29 mouse cellular contexts compared by ENCODE assay signal in the genomic region with DNA sequence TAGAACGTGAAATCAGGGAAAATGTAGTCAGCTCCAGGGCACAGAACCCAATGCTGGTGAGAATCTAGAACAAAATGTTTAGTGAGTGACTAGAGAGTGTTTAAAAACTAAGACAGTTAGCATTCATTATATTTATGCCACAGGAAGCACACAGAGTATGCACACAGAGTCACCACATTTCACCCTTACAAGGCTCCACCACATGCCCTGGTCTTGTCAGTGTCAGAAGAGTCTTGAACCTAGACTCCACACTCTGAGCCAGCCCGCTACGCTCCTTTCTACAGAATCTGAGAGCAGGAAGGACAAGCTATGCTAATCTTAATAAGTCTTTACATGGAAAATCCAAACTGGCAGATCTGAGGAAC.
DNase-seq lines count a peak whose midpoint lies in the region; ATAC-seq and TF ChIP-seq lines count a peak whose summit lies in the region.
"Had no signal": no experiment of that assay in that cellular context is flagged by ENCODE, and none has a peak within 500 bp of the region (broad histone marks: within the 10 kb centered on the region; RNA-seq: fewer than 3 reads in every experiment).

No protein-coding gene starts in this region.

- no peak overlapping the region for H3K27ac ChIP-seq in ES-E14 (ENCODE audit: insufficient read depth, low read depth, low read length, poor library complexity, severe bottlenecking)
- H3K27ac ChIP-seq: embryonic facial prominence, embryonic 10.5 days; embryonic facial prominence, embryonic 13.5 days; forebrain, embryonic 12.5 days; forebrain, embryonic 15.5 days; heart, adult 2 months; heart, embryonic 10.5 days; heart, embryonic 13.5 days; hindbrain, embryonic 12.5 days; hindbrain, embryonic 15.5 days had no signal

- no peaks in the 10 kb centered on the region for H3K36me3 ChIP-seq in ES-E14 (ENCODE audit: control insufficient read depth, insufficient read depth, low read length, poor library complexity, severe bottlenecking)
- H3K36me3 ChIP-seq: embryonic facial prominence, embryonic 10.5 days; embryonic facial prominence, embryonic 13.5 days; forebrain, embryonic 12.5 days; forebrain, embryonic 15.5 days; G1E; heart, embryonic 10.5 days; heart, embryonic 13.5 days; hindbrain, embryonic 12.5 days; hindbrain, embryonic 15.5 days had no signal

- H3K9me3 ChIP-seq in ES-E14 (ENCODE audit: control insufficient read depth, insufficient read depth, low read depth, low read length), result no peaks in the 10 kb centered on the region
- H3K9me3 ChIP-seq: embryonic facial prominence, embryonic 10.5 days; forebrain, embryonic 12.5 days; forebrain, embryonic 15.5 days; G1E; heart, embryonic 10.5 days; hindbrain, embryonic 12.5 days; hindbrain, embryonic 15.5 days had no signal

- H3K4me1 ChIP-seq in ES-E14 (ENCODE audit: control insufficient read depth in 2 of 2, insufficient read depth in 2 of 2, low read length in 2 of 2, poor library complexity in 1 of 2), result no peaks in the 10 kb centered on the region
- H3K4me1 ChIP-seq: embryonic facial prominence, embryonic 10.5 days; forebrain, embryonic 12.5 days; forebrain, embryonic 15.5 days; heart, embryonic 10.5 days; heart, embryonic 13.5 days; hindbrain, embryonic 12.5 days; hindbrain, embryonic 15.5 days had no signal

- in situ Hi-C loops in ES-E14 (cut with MboI; ENCODE audit: low sequenced_read_pairs in 2 of 2, unreplicated experiment in 2 of 2), result loop anchor here in 1 of 2 experiments (25.0 kb wide), 1 partner anchor 1655 kb away; no protein-coding TSS in a partner anchor

- peak overlapping the region; percentile 46; the same call in 1 of the 2 replicates for H3K9ac ChIP-seq in ES-E14 (ENCODE audit: insufficient read depth, low read depth, low read length, poor library complexity, severe bottlenecking)
- H3K9ac ChIP-seq: embryonic facial prominence, embryonic 13.5 days; forebrain, embryonic 12.5 days; forebrain, embryonic 15.5 days; heart, embryonic 13.5 days; hindbrain, embryonic 12.5 days; hindbrain, embryonic 15.5 days had no signal

- ATAC-seq in CD4-positive, CD25-positive, alpha-beta regulatory T cell, adult 4 months, result peak; percentile 60
- ATAC-seq in inflammation-experienced regulatory T-cells, adult 6 months, result peak; percentile 46
- ATAC-seq: forebrain, embryonic 15.5 days had no signal

- peak; percentile 56 for DNase-seq in CD4-positive helper T cell, adult 2 months (ENCODE audit: low read depth, low spot score)
- no peak for DNase-seq in ES-E14 (ENCODE audit: low read depth, low spot score)
- no peak for DNase-seq in kidney, postnatal 4 days
- no peak for DNase-seq in thymus, postnatal 0 days (ENCODE audit: low spot score)
- no peak for DNase-seq in Muller cell, postnatal 12 days (ENCODE audit: inconsistent ontology term)
- DNase-seq: adrenal gland, adult 8-10 months; adrenal gland, postnatal 25 days; B cell, adult 2 months; cerebellum, adult 11-12 months; cerebellum, adult 8-10 months; cerebellum, postnatal 10 days; cerebellum, postnatal 36 days; embryo, embryonic 11 days; gastrocnemius, postnatal 10 days; gastrocnemius, postnatal 36 days; heart, adult 2 months; heart, postnatal 14 days had no signal

- H3K4me3 ChIP-seq in ES-E14 (ENCODE audit: insufficient read depth in 1 of 2, low read depth in 1 of 2, low read length in 2 of 2, poor library complexity in 1 of 2, severe bottlenecking in 1 of 2), result no peak overlapping the region
- H3K4me3 ChIP-seq: embryonic facial prominence, embryonic 10.5 days; embryonic facial prominence, embryonic 13.5 days; erythroblast, embryonic 14.5 days; forebrain, embryonic 12.5 days; forebrain, embryonic 15.5 days; heart, adult 2 months; heart, embryonic 10.5 days; heart, embryonic 13.5 days; hindbrain, embryonic 12.5 days; hindbrain, embryonic 15.5 days had no signal

TF ChIP-seq in ES-E14, 5 proteins besides CTCF, POLR2A, EP300 and RAD21:
- no peak for TF ChIP-seq ZNF384 (IDR thresholded peaks at IDR 0.05; ENCODE audit: low read depth, low read length)
- no peak for TF ChIP-seq CHD2 (IDR thresholded peaks at IDR 0.05; ENCODE audit: low read depth, low read length)
- no peak for TF ChIP-seq ZC3H11A (IDR thresholded peaks at IDR 0.05; ENCODE audit: borderline replicate concordance, low read depth, low read length)
- no peak for TF ChIP-seq MAFK (IDR thresholded peaks at IDR 0.05; ENCODE audit: insufficient read depth, low read depth, low read length)
- TF ChIP-seq HCFC1 (IDR thresholded peaks at IDR 0.05; ENCODE audit: borderline replicate concordance, insufficient read depth, low read length), result no peak
